Mouse (Mus musculus) left cerebral cortex, adult 11 months (tissue): ENCODE measurements around the gene C1galt1.

Source experiments
- DNase-seq: peaks from one replicate; pipeline ENCODE4 v3.0.0; 2022; ENCODE audit warnings: low spot score

Gene C1galt1

GRCm38 (mm10) chr6:7844802-7845679 is at the start of gene C1galt1:
Gene C1galt1 (plus strand): TSS chr6:7844842.
- DNase-seq, result no peak

- DNase-seq, result no peak
These were observed 44.7 kb upstream of the C1galt1 start for GRCm38 (mm10) chr6:7799969-7800368.

GRCm38 (mm10) chr6:7803765-7804542 is 40.7 kb upstream of the C1galt1 start:
- DNase-seq, result no peak

GRCm38 (mm10) chr6:7814146-7814545 is 30.5 kb upstream of the C1galt1 start:
- no peak for DNase-seq

GRCm38 (mm10) chr6:7816233-7816632 is 28.4 kb upstream of the C1galt1 start:
- DNase-seq, result no peak

GRCm38 (mm10) chr6:7822688-7823087 is 22.0 kb upstream of the C1galt1 start:
- DNase-seq, result no peak

GRCm38 (mm10) chr6:7830793-7831192 is 13.8 kb upstream of the C1galt1 start:
- DNase-seq, result no peak

GRCm38 (mm10) chr6:7832564-7833175 is 12.0 kb upstream of the C1galt1 start:
- no peak for DNase-seq

- DNase-seq, result no peak
These were observed 773 bp upstream of the C1galt1 start for GRCm38 (mm10) chr6:7843726-7844411.

- peak; percentile 96 for DNase-seq
These were observed 235 bp upstream of the C1galt1 start for GRCm38 (mm10) chr6:7844412-7844801.

GRCm38 (mm10) chr6:7845680-7846017 is 1.0 kb downstream of the C1galt1 start:
- DNase-seq, result no peak

GRCm38 (mm10) chr6:7846726-7847439 is 2.2 kb downstream of the C1galt1 start:
- DNase-seq, result no peak

GRCm38 (mm10) chr6:7847890-7848508 is 3.4 kb downstream of the C1galt1 start:
- no peak for DNase-seq

GRCm38 (mm10) chr6:7848714-7849113 is 4.1 kb downstream of the C1galt1 start:
- no peak for DNase-seq

- DNase-seq, result no peak
These were observed 6.4 kb downstream of the C1galt1 start for GRCm38 (mm10) chr6:7851036-7851435.

GRCm38 (mm10) chr6:7852919-7853318 is 8.3 kb downstream of the C1galt1 start:
- no peak for DNase-seq

GRCm38 (mm10) chr6:7853461-7853860 is 8.8 kb downstream of the C1galt1 start:
- DNase-seq, result no peak

- DNase-seq, result no peak
These were observed 12.1 kb downstream of the C1galt1 start for GRCm38 (mm10) chr6:7856682-7857290.

- no peak for DNase-seq
These were observed 13.0 kb downstream of the C1galt1 start for GRCm38 (mm10) chr6:7857356-7858247.

GRCm38 (mm10) chr6:7858586-7858985 is 13.9 kb downstream of the C1galt1 start:
- DNase-seq, result no peak
